Mouse (Mus musculus) heart, adult 2 months (tissue): ENCODE measurements around the gene Cdh20. TPM values are rescaled to one million over a fixed set of nuclear protein-coding genes. Genes with fewer than 3 reads are reported as not detected.

ENCODE experiments used
- DNase-seq, 2 experiments: peaks; one replicate each; pipeline ENCODE4 v3.0.0; 2021
- H3K27ac ChIP-seq: fragments of 200-600 bp; 2 replicates; pipeline ENCODE4 v1.8.1; 2022
- H3K27me3 ChIP-seq: fragments of 200-500 bp; 2 replicates; pipeline ENCODE4 v1.6.1; 2012; ENCODE audit warnings: mild to moderate bottlenecking, low read length, inconsistent platforms, mixed read lengths; ENCODE audit not compliant: control insufficient read depth, insufficient read depth
- H3K36me3 ChIP-seq: fragments of 200-500 bp; 2 replicates; pipeline ENCODE4 v1.6.1; 2012; ENCODE audit warnings: low read length, inconsistent platforms; ENCODE audit not compliant: control insufficient read depth, insufficient read depth
- H3K4me1 ChIP-seq: fragments of 200-500 bp; 2 replicates; pipeline ENCODE4 v1.6.1; 2011; ENCODE audit warnings: low read length; ENCODE audit not compliant: control insufficient read depth, insufficient read depth
- H3K4me3 ChIP-seq: fragments of 200-600 bp; 2 replicates; pipeline ENCODE4 v1.8.1; 2022
- H3K79me2 ChIP-seq: fragments of 200-500 bp; replicated peaks from 2 replicates; pipeline ENCODE4 v1.6.1; 2012; ENCODE audit warnings: mild to moderate bottlenecking, inconsistent platforms, low read length, moderate library complexity, mixed read lengths; ENCODE audit not compliant: control insufficient read depth, insufficient read depth
- H3K9ac ChIP-seq: fragments of 200-500 bp; 2 replicates; pipeline ENCODE4 v1.6.1; 2012; ENCODE audit warnings: low read depth, mild to moderate bottlenecking, control low read depth, inconsistent platforms, low read length, mixed read lengths
- CTCF ChIP-seq: fragments of 200-600 bp; IDR thresholded peaks from 2 replicates; pipeline ENCODE4 v1.8.1; 2022; ENCODE audit warnings: antibody characterized with exemption, mild to moderate bottlenecking, moderate library complexity
- EP300 ChIP-seq: fragments of 200-500 bp; IDR thresholded peaks from 2 replicates; pipeline ENCODE4 v1.6.1; 2011; ENCODE audit warnings: low read depth, low read length, control low read depth; ENCODE audit not compliant: insufficient read depth
- POLR2A ChIP-seq: fragments of 200-500 bp; IDR thresholded peaks from 2 replicates; pipeline ENCODE4 v1.6.1; 2011; ENCODE audit warnings: mild to moderate bottlenecking, low read depth, low read length, control low read depth; ENCODE audit not compliant: insufficient read depth
- WGBS: fragments of 180-500 bp; shearing (Covaris S2); methylation state at CpG from one replicate; pipeline ENCODE4 v1.1.7; 2018; 5-methylcytosine and 5-hydroxymethylcytosine counted together
- intact Hi-C: fragments of 180-260 bp; cut with DNase I; formaldehyde crosslinking; loops from one replicate; pipeline ENCODE4 v1.15.1; 2025
- polyA plus RNA-seq: library from polyadenylated mRNA; depleted of rRNA; stranded (reverse); fragments of >200 nt; gene quantifications from 2 replicates; pipeline ENCODE4 v1.2.3, GENCODE M21; 2012
- total RNA-seq, 2 experiments: library from RNA; stranded (reverse); gene quantifications; 2 replicates each; pipeline ENCODE4 v1.2.3; 2021

Cdh20 gene
- total and polyA plus RNA-seq, 3 experiments, result 0.81 to 1.9 (median 1.0) TPM

- DNase-seq, result peak in 1 of 2 experiments; percentile 5
- intact Hi-C loops, result no loop called here
- Histone ChIP-seq H3K27me3 (no peaks in the 10 kb centered on the region), H3K9ac (no peak overlapping the region; the same call in 1 of the 2 replicates), H3K27ac (peak overlapping the region; percentile 36), H3K36me3 (no peaks in the 10 kb centered on the region), H3K4me3 (peak overlapping the region; percentile 1; the same call in 1 of the 2 replicates), H3K4me1 (no peaks in the 10 kb centered on the region; the same call in 1 of the 2 replicates), H3K79me2 (no peaks in the 10 kb centered on the region)
- WGBS, result 53% methylated on average over 4 of the region's 4 CpGs
- no peak for TF ChIP-seq EP300
- TF ChIP-seq POLR2A, result no peak
- no peak for TF ChIP-seq CTCF
Observed at GRCm38 (mm10) chr1:104771937-104772336, 3.6 kb downstream of the Cdh20 start.

- no peak overlapping the region for H3K4me3 ChIP-seq
- H3K79me2 ChIP-seq, result no peaks in the 10 kb centered on the region
- intact Hi-C loops, result no loop called here
- TF ChIP-seq CTCF (no peak), EP300 (no peak), POLR2A (no peak)
- no peak overlapping the region for H3K9ac ChIP-seq
- no peak overlapping the region for H3K27ac ChIP-seq
- no peak for DNase-seq
- 90% methylated on average over 2 of the region's 2 CpGs for WGBS
- no peaks in the 10 kb centered on the region; the same call in 1 of the 2 replicates for H3K4me1 ChIP-seq
- H3K36me3 ChIP-seq, result no peaks in the 10 kb centered on the region
- no peaks in the 10 kb centered on the region for H3K27me3 ChIP-seq
Observed at GRCm38 (mm10) chr1:104773207-104773606, 4.9 kb downstream of the Cdh20 start.

GRCm38 (mm10) chr1:104793488-104793887 is 25.2 kb downstream of the Cdh20 start:
- Histone ChIP-seq H3K27ac (no peak overlapping the region), H3K4me3 (no peak overlapping the region), H3K4me1 (no peaks in the 10 kb centered on the region), H3K27me3 (no peaks in the 10 kb centered on the region), H3K79me2 (no peaks in the 10 kb centered on the region), H3K36me3 (no peaks in the 10 kb centered on the region), H3K9ac (no peak overlapping the region)
- intact Hi-C loops, result loop anchor here (5.0 kb wide), 1 partner anchor 116 kb away; no protein-coding TSS in a partner anchor
- TF ChIP-seq CTCF (no peak), EP300 (no peak), POLR2A (no peak)
- 81% methylated on average over 3 of the region's 3 CpGs for WGBS
- DNase-seq, result no peak

- Histone ChIP-seq H3K9ac (no peak overlapping the region), H3K36me3 (no peaks in the 10 kb centered on the region), H3K4me1 (no peaks in the 10 kb centered on the region), H3K27me3 (no peaks in the 10 kb centered on the region), H3K27ac (no peak overlapping the region), H3K4me3 (no peak overlapping the region), H3K79me2 (no peaks in the 10 kb centered on the region)
- no peak for DNase-seq
- TF ChIP-seq POLR2A (no peak), EP300 (no peak), CTCF (no peak)
- intact Hi-C loops, result no loop called here
- WGBS, result 46% methylated on average over 3 of the region's 3 CpGs
Observed at GRCm38 (mm10) chr1:104796146-104796545, 27.8 kb downstream of the Cdh20 start.

- H3K4me3 ChIP-seq, result no peak overlapping the region
- TF ChIP-seq CTCF (no peak), POLR2A (no peak), EP300 (no peak)
- H3K36me3 ChIP-seq, result no peaks in the 10 kb centered on the region
- H3K9ac ChIP-seq, result no peak overlapping the region
- no peaks in the 10 kb centered on the region for H3K79me2 ChIP-seq
- peak in 1 of 2 experiments; percentile 18 for DNase-seq
- WGBS, result 55% methylated on average over 4 of the region's 4 CpGs
- no peaks in the 10 kb centered on the region for H3K4me1 ChIP-seq
- intact Hi-C loops, result no loop called here
- no peaks in the 10 kb centered on the region for H3K27me3 ChIP-seq
- no peak overlapping the region for H3K27ac ChIP-seq
Observed at GRCm38 (mm10) chr1:104797139-104797538, 28.8 kb downstream of the Cdh20 start.

- Histone ChIP-seq H3K27ac (no peak overlapping the region), H3K79me2 (no peaks in the 10 kb centered on the region), H3K4me3 (no peak overlapping the region), H3K9ac (no peak overlapping the region), H3K36me3 (no peaks in the 10 kb centered on the region), H3K27me3 (no peaks in the 10 kb centered on the region), H3K4me1 (no peaks in the 10 kb centered on the region)
- WGBS, result 81% methylated on average over 6 of the region's 6 CpGs
- DNase-seq, result no peak
- TF ChIP-seq POLR2A, result no peak
- TF ChIP-seq CTCF, result no peak
- no peak for TF ChIP-seq EP300
- intact Hi-C loops, result no loop called here
Observed at GRCm38 (mm10) chr1:104804746-104805145, 36.4 kb downstream of the Cdh20 start.
